Mouse (Mus musculus) intestine, postnatal 0 days (tissue): ENCODE results near the gene Spata5. TPM values are rescaled to one million over a fixed set of nuclear protein-coding genes. Genes with fewer than 3 reads are reported as not detected.
A peak's percentile ranks its signal among the peaks of the same experiment; 100 is the strongest.

Source experiments
- ATAC-seq: fragments of 200-750 bp; cut with Nextera tagmentation; 2 replicates; pipeline ENCODE4 v1.8.0; 2017; ENCODE audit warnings: mild to moderate bottlenecking, moderate TSS enrichment, moderate library complexity
- H3K27ac ChIP-seq: fragments of 300-500 bp; sonication (generic); 2 replicates; pipeline ENCODE4 v1.5.1; 2014; ENCODE audit warnings: mild to moderate bottlenecking, low read depth, low read length, moderate library complexity
- H3K27me3 ChIP-seq: fragments of 300-500 bp; sonication (generic); replicated peaks from 2 replicates; pipeline ENCODE4 v1.6.1; 2014; ENCODE audit warnings: low read length, mixed read lengths; ENCODE audit not compliant: control insufficient read depth, insufficient read depth
- H3K36me3 ChIP-seq: fragments of 300-500 bp; sonication (generic); 2 replicates; pipeline ENCODE4 v1.6.1; 2014; ENCODE audit warnings: mild to moderate bottlenecking, moderate library complexity; ENCODE audit not compliant: control insufficient read depth, insufficient read depth
- H3K4me1 ChIP-seq: fragments of 300-500 bp; sonication (generic); replicated peaks from 2 replicates; pipeline ENCODE4 v1.6.1; 2014; ENCODE audit warnings: antibody characterized with exemption, low read length, mixed read lengths; ENCODE audit not compliant: control insufficient read depth, insufficient read depth
- H3K4me2 ChIP-seq: fragments of 300-500 bp; sonication (generic); replicated peaks from 2 replicates; pipeline ENCODE4 v1.6.1; 2014; ENCODE audit warnings: low read depth, mild to moderate bottlenecking, moderate library complexity
- H3K4me3 ChIP-seq: fragments of 300-500 bp; sonication (generic); 2 replicates; pipeline ENCODE4 v1.5.1; 2014; ENCODE audit warnings: low read depth, low read length
- H3K9ac ChIP-seq: fragments of 300-500 bp; sonication (generic); 2 replicates; pipeline ENCODE4 v1.6.1; 2014; ENCODE audit warnings: mild to moderate bottlenecking, low read depth, low read length
- H3K9me3 ChIP-seq: fragments of 300-500 bp; sonication (generic); 2 replicates; pipeline ENCODE4 v1.6.1; 2016; ENCODE audit warnings: mixed run types; ENCODE audit not compliant: control insufficient read depth
- CTCF ChIP-seq: sonication (generic); IDR thresholded peaks from 2 replicates; pipeline ENCODE4 v1.5.1; 2016; ENCODE audit warnings: low read depth, mild to moderate bottlenecking, control low read depth, antibody characterized with exemption, moderate library complexity
- WGBS: fragments of 180-500 bp; shearing (Covaris S2); extraction: QIAGEN DNeasy Blood & Tissue Kit; methylation state at CpG from one replicate; pipeline ENCODE4 v1.1.7; 2014; 5-methylcytosine and 5-hydroxymethylcytosine counted together
- polyA plus RNA-seq: library from polyadenylated mRNA; unstranded; fragments of >200 nt; fragmentation: Nextera tagmentation; extraction: Ambion mirVana; gene quantifications from 2 replicates; pipeline ENCODE4 v1.2.1, GENCODE M21; 2015

Spata5 gene
- polyA plus RNA-seq, 1 experiment from 2014 or later = 15.9 TPM

- WGBS = 68% methylated on average over 7 of the region's 7 CpGs
- Histone ChIP-seq H3K36me3 (no peaks in the 10 kb centered on the region), H3K4me1 (no peaks in the 10 kb centered on the region), H3K27ac (no peak overlapping the region), H3K4me2 (no peak overlapping the region), H3K4me3 (no peak overlapping the region), H3K9me3 (no peaks in the 10 kb centered on the region), H3K27me3 (no peaks in the 10 kb centered on the region), H3K9ac (no peak overlapping the region)
- no peak for ATAC-seq
- no peak for TF ChIP-seq CTCF
Measured at GRCm38 (mm10) chr3:37398661-37399395, 20.9 kb upstream of the Spata5 start.

GRCm38 (mm10) chr3:37401729-37402610, 17.7 kb upstream of the Spata5 start:
- ATAC-seq = no peak
- H3K4me2 ChIP-seq = no peak overlapping the region
- H3K36me3 ChIP-seq = no peaks in the 10 kb centered on the region
- no peak overlapping the region for H3K9ac ChIP-seq
- H3K4me3 ChIP-seq = no peak overlapping the region
- no peaks in the 10 kb centered on the region for H3K27me3 ChIP-seq
- H3K4me1 ChIP-seq = no peaks in the 10 kb centered on the region
- H3K9me3 ChIP-seq = no peaks in the 10 kb centered on the region
- H3K27ac ChIP-seq = no peak overlapping the region
- WGBS = 71% methylated on average over 11 of the region's 11 CpGs
- no peak for TF ChIP-seq CTCF

- TF ChIP-seq CTCF = no peak
- no peak overlapping the region for H3K9ac ChIP-seq
- no peak for ATAC-seq
Measured at GRCm38 (mm10) chr3:37407598-37407997, 12.1 kb upstream of the Spata5 start.

GRCm38 (mm10) chr3:37413446-37413845, 6.2 kb upstream of the Spata5 start:
- no peak overlapping the region for H3K9ac ChIP-seq
- H3K9me3 ChIP-seq = no peaks in the 10 kb centered on the region
- ATAC-seq = no peak
- H3K27ac ChIP-seq = no peak overlapping the region
- no peaks in the 10 kb centered on the region for H3K27me3 ChIP-seq
- peaks cover 7% of the 10 kb centered on the region; the same call in 1 of the 2 replicates for H3K36me3 ChIP-seq
- H3K4me2 ChIP-seq = no peak overlapping the region
- TF ChIP-seq CTCF = no peak
- no peaks in the 10 kb centered on the region for H3K4me1 ChIP-seq
- 73% methylated on average over 3 of the region's 3 CpGs for WGBS
- H3K4me3 ChIP-seq = no peak overlapping the region

More at GRCm38 (mm10) chr3:37407598-37407997, 12.1 kb upstream of the Spata5 start:
- Histone ChIP-seq H3K4me2 (no peak overlapping the region), H3K27ac (no peak overlapping the region), H3K9me3 (no peaks in the 10 kb centered on the region), H3K4me1 (no peaks in the 10 kb centered on the region), H3K27me3 (no peaks in the 10 kb centered on the region), H3K4me3 (no peak overlapping the region), H3K36me3 (peaks cover 7% of the 10 kb centered on the region; the same call in 1 of the 2 replicates)

DNA sequence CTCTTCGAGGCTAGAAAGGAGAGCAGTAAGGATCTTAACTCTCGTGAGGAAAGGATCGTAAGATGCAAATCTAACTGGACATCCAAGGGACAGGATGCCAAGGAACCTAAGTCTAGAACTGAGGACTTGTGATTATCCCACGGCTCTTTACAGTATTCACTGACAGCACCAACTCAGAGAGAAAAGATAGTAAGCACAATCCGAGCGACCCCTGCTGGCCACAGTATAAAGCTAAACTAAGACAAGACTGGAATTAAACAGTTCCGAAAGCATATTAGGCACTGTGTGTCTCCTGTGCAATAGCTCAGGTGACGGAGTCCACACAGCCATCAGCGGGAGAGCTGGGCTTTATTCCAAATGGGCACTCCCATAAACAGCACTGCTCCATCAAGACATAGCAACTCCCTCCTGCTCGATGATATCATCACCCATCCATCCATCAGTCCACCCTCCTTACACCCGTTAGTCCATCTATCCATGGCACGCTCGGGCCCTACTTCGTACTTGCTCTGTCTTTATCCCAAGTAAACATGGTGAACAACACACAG, 5.2 kb upstream of the Spata5 start:
- no peak overlapping the region for H3K4me2 ChIP-seq
- H3K27me3 ChIP-seq = no peaks in the 10 kb centered on the region
- TF ChIP-seq CTCF = peak; percentile 88
- no peak for ATAC-seq
- no peak overlapping the region for H3K27ac ChIP-seq
- no peak overlapping the region for H3K9ac ChIP-seq
- H3K9me3 ChIP-seq = no peaks in the 10 kb centered on the region
- H3K36me3 ChIP-seq = peaks cover 7% of the 10 kb centered on the region; the same call in 1 of the 2 replicates
- no peak overlapping the region for H3K4me3 ChIP-seq
- 51% methylated on average over 14 of the region's 14 CpGs for WGBS
- no peaks in the 10 kb centered on the region for H3K4me1 ChIP-seq

DNA sequence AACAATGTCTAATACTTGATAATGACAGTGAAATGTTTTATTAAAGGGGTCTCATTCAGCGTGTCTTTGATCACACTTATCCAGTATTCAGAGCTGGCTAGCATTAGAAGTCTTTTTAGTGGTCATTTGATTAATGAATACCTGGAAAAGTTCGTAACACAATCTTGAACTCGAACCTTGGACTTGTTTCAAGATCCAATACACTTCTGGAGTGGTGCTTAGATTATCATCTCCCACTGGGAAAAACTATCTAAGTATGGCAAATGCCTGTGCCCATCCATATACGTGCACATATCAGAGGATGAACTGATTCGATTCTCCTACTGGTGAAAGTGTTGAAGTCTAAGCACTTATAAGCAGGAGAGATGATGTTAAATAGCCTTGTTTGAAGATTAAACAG, 1.4 kb upstream of the Spata5 start:
- WGBS = 47% methylated on average over 5 of the region's 5 CpGs
- no peak for TF ChIP-seq CTCF
- H3K4me1 ChIP-seq = no peaks in the 10 kb centered on the region
- H3K4me2 ChIP-seq = peak overlapping the region; percentile 74
- ATAC-seq = no peak
- no peaks in the 10 kb centered on the region for H3K36me3 ChIP-seq
- H3K9me3 ChIP-seq = no peaks in the 10 kb centered on the region
- no peaks in the 10 kb centered on the region for H3K27me3 ChIP-seq
- H3K4me3 ChIP-seq = peak overlapping the region; percentile 83; the same call in 1 of the 2 replicates
- no peak overlapping the region; the same call in 1 of the 2 replicates for H3K27ac ChIP-seq
- H3K9ac ChIP-seq = no peak overlapping the region
